Comparison of ENCODE assay signal across 8 mouse cellular contexts in genomic region chr5:139355235-139355772, GRCm38 (mm10). TPM values are rescaled to one million over a fixed set of nuclear protein-coding genes. Genes with fewer than 3 reads are reported as not detected.
DNase-seq lines count a peak whose midpoint lies in the region; ATAC-seq and TF ChIP-seq lines count a peak whose summit lies in the region.

No protein-coding gene starts in this region.

- no peaks in the 10 kb centered on the region for H3K36me3 ChIP-seq in C2C12 (ENCODE audit: control insufficient read depth, insufficient read depth)
- H3K36me3 ChIP-seq in kidney, postnatal 0 days (ENCODE audit: insufficient read depth, low read length): no peaks in the 10 kb centered on the region

- no peaks in the 10 kb centered on the region for H3K79me2 ChIP-seq in C2C12 (ENCODE audit: control insufficient read depth, insufficient read depth)

- 37% methylated on average over 19 of the region's 19 CpGs for WGBS in kidney, postnatal 0 days

- peak; percentile 97 for TF ChIP-seq CTCF in C2C12 (IDR thresholded peaks at IDR 0.05; ENCODE audit: control insufficient read depth, insufficient read depth, insufficient read length)
- peak; percentile 98 for TF ChIP-seq CTCF in kidney, postnatal 0 days (IDR thresholded peaks at IDR 0.05; ENCODE audit: low read depth)

- H3K9me3 ChIP-seq in kidney, postnatal 0 days (replicated peaks; ENCODE audit: low read length): no peaks in the 10 kb centered on the region

- no peak overlapping the region for H3K4me2 ChIP-seq in kidney, postnatal 0 days (ENCODE audit: low read length)

- no peak overlapping the region for H3ac ChIP-seq in C2C12 (ENCODE audit: control insufficient read depth, insufficient read length, low read depth)

- no peak overlapping the region for H3K9ac ChIP-seq in kidney, postnatal 0 days (ENCODE audit: low read depth, low read length)

- no peak overlapping the region for H3K27ac ChIP-seq in kidney, postnatal 0 days

- H3K4me1 ChIP-seq in kidney, postnatal 0 days (replicated peaks; ENCODE audit: insufficient read depth, low read length): no peaks in the 10 kb centered on the region

- H3K4me3 ChIP-seq in C2C12 (ENCODE audit: insufficient read depth, poor library complexity, severe bottlenecking): no peak overlapping the region
- H3K4me3 ChIP-seq in kidney, postnatal 0 days (replicated peaks; ENCODE audit: low read depth, low read length): no peak overlapping the region

- peak; percentile 56 for ATAC-seq in granulocyte monocyte progenitor cell, adult 5-6 weeks (replicated peaks; ENCODE audit: poor library complexity, severe bottlenecking)
- ATAC-seq in kidney, postnatal 0 days (replicated peaks; ENCODE audit: low FRiP score, low read depth): 0 out of 2 replicates have a peak, but pooled peaks have one; percentile 23

- H3K27me3 ChIP-seq in C2C12 (ENCODE audit: control insufficient read depth, insufficient read depth, insufficient read length): peaks cover 25% of the 10 kb centered on the region
- H3K27me3 ChIP-seq in kidney, postnatal 0 days (ENCODE audit: insufficient read depth, low read length): no peaks in the 10 kb centered on the region

- H3K79me3 ChIP-seq in C2C12 (ENCODE audit: low read depth): no peaks in the 10 kb centered on the region

- peak; percentile 51 for DNase-seq in T-cell, adult 2 months (ENCODE audit: low spot score)
- peak; percentile 91 for DNase-seq in cerebellum, postnatal 36 days
- peak; percentile 82 for DNase-seq in kidney, postnatal 0 days (ENCODE audit: low spot score)
- DNase-seq in lung, adult 18-20 months: peak; percentile 78 to 82
- peak; percentile 79 for DNase-seq in retina, postnatal 1 day
- DNase-seq in thymus, postnatal 4 days: peak; percentile 87

TF ChIP-seq in C2C12, 6 proteins besides CTCF, POLR2A, EP300 and RAD21:
- TF ChIP-seq USF1 (IDR thresholded peaks at IDR 0.05; ENCODE audit: low read depth) (no peak), MAX (IDR thresholded peaks at IDR 0.05) (no peak)

RNA-seq across cellular contexts. Expression of gene Cyp2w1, which starts 2.9 kb away (rescaled TPM):
- not detected for polyA plus RNA-seq in C2C12 (2012; fragmentation: generic; extraction: Trizol)
- total RNA-seq in granulocyte monocyte progenitor cell, adult 5-6 weeks (2014; fragmentation: Nextera tagmentation): not detected in 2 replicates
- not detected in 2 replicates for total RNA-seq in granulocyte monocyte progenitor cell, adult 5-6 weeks (2017)
- not detected in 2 replicates for polyA plus RNA-seq in kidney, postnatal 0 days (2015; fragmentation: Nextera tagmentation; extraction: Ambion mirVana)

RNA-seq across cellular contexts. Expression of gene Cox19, which starts 4.1 kb away (rescaled TPM):
- polyA plus RNA-seq in C2C12 (2012; fragmentation: generic; extraction: Trizol): 52.9 TPM
- 29.2 and 60.1 TPM in 2 replicates for total RNA-seq in granulocyte monocyte progenitor cell, adult 5-6 weeks (2014; fragmentation: Nextera tagmentation)
- total RNA-seq in granulocyte monocyte progenitor cell, adult 5-6 weeks (2017): 31.4 and 35.9 TPM in 2 replicates
- polyA plus RNA-seq in kidney, postnatal 0 days (2015; fragmentation: Nextera tagmentation; extraction: Ambion mirVana): 116 TPM in 2 replicates

RNA-seq across cellular contexts. Expression of gene Gpr146, which starts 22.2 kb away (rescaled TPM):
- polyA plus RNA-seq in C2C12 (2012; fragmentation: generic; extraction: Trizol): 1.7 TPM
- total RNA-seq in granulocyte monocyte progenitor cell, adult 5-6 weeks (2014; fragmentation: Nextera tagmentation): 5.0 and 7.3 TPM in 2 replicates
- total RNA-seq in granulocyte monocyte progenitor cell, adult 5-6 weeks (2017): 4.0 and 5.4 TPM in 2 replicates
- polyA plus RNA-seq in kidney, postnatal 0 days (2015; fragmentation: Nextera tagmentation; extraction: Ambion mirVana): 7.6 and 7.8 TPM in 2 replicates

RNA-seq across cellular contexts. Expression of gene Adap1, which starts 29.9 kb away (rescaled TPM):
- polyA plus RNA-seq in C2C12 (2012; fragmentation: generic; extraction: Trizol): 0.06 TPM
- total RNA-seq in granulocyte monocyte progenitor cell, adult 5-6 weeks (2014; fragmentation: Nextera tagmentation): 46.5 and 63.5 TPM in 2 replicates
- total RNA-seq in granulocyte monocyte progenitor cell, adult 5-6 weeks (2017): 39.4 and 53.9 TPM in 2 replicates
- 6.5 and 6.9 TPM in 2 replicates for polyA plus RNA-seq in kidney, postnatal 0 days (2015; fragmentation: Nextera tagmentation; extraction: Ambion mirVana)

RNA-seq across cellular contexts. Expression of gene C130050O18Rik, which starts 49.8 kb away (rescaled TPM):
- polyA plus RNA-seq in C2C12 (2012; fragmentation: generic; extraction: Trizol): 0.20 TPM
- 0.53 and 5.8 TPM in 2 replicates for total RNA-seq in granulocyte monocyte progenitor cell, adult 5-6 weeks (2014; fragmentation: Nextera tagmentation)
- 1.4 and 3.6 TPM in 2 replicates for total RNA-seq in granulocyte monocyte progenitor cell, adult 5-6 weeks (2017)
- polyA plus RNA-seq in kidney, postnatal 0 days (2015; fragmentation: Nextera tagmentation; extraction: Ambion mirVana): 1.2 and 1.5 TPM in 2 replicates
